Mouse (Mus musculus) spleen, adult 2 months (tissue): Measurements from ENCODE around the gene 4933427D14Rik. TPM values are rescaled to one million over a fixed set of nuclear protein-coding genes. Genes with fewer than 3 reads are reported as not detected.

ENCODE experiments used
- DNase-seq, 2 experiments: peaks; one replicate each; pipeline versions ENCODE4 v3.0.0 to v3.0.0-alpha.2; 2012 to 2021; ENCODE audit warnings: low spot score in 2 of 2, low read depth in 1 of 2
- H3K27ac ChIP-seq: fragments of 200-500 bp; 2 replicates; pipeline ENCODE4 v1.5.1; 2012; ENCODE audit warnings: low read length, inconsistent platforms; ENCODE audit not compliant: insufficient read depth
- H3K27me3 ChIP-seq: fragments of 200-500 bp; 2 replicates; pipeline ENCODE4 v1.6.1; 2012; ENCODE audit warnings: mild to moderate bottlenecking, moderate library complexity, low read length, inconsistent platforms; ENCODE audit not compliant: control insufficient read depth, insufficient read depth
- H3K36me3 ChIP-seq: fragments of 200-500 bp; 2 replicates; pipeline ENCODE4 v1.6.1; 2012; ENCODE audit warnings: mild to moderate bottlenecking, low read length, inconsistent platforms; ENCODE audit not compliant: control insufficient read depth, insufficient read depth
- H3K4me1 ChIP-seq: fragments of 200-500 bp; 2 replicates; pipeline ENCODE4 v1.6.1; 2011; ENCODE audit warnings: inconsistent platforms; ENCODE audit not compliant: control insufficient read depth, insufficient read depth, insufficient read length
- H3K4me3 ChIP-seq: fragments of 200-500 bp; 2 replicates; pipeline ENCODE4 v1.5.1; 2011; ENCODE audit warnings: mild to moderate bottlenecking, inconsistent platforms; ENCODE audit not compliant: insufficient read depth, insufficient read length; ENCODE audit errors: extremely low read depth
- CTCF ChIP-seq: fragments of 200-500 bp; IDR thresholded peaks from 2 replicates; pipeline ENCODE4 v1.5.1; 2011; ENCODE audit warnings: mild to moderate bottlenecking, inconsistent platforms; ENCODE audit not compliant: insufficient read depth, insufficient read length, insufficient replicate concordance; ENCODE audit errors: extremely low read depth
- POLR2A ChIP-seq: fragments of 200-500 bp; IDR thresholded peaks from 2 replicates; pipeline ENCODE4 v1.6.1; 2011; ENCODE audit warnings: low read depth, low read length, inconsistent platforms
- WGBS: fragments of 180-500 bp; shearing (Covaris S2); methylation state at CpG from one replicate; pipeline ENCODE4 v1.1.7; 2018; 5-methylcytosine and 5-hydroxymethylcytosine counted together
- polyA plus RNA-seq: library from polyadenylated mRNA; depleted of rRNA; stranded (reverse); fragments of >200 nt; gene quantifications from 2 replicates; pipeline ENCODE4 v1.2.3, GENCODE M21; 2012; rRNA removed

The 4933427D14Rik gene
- polyA plus RNA-seq = 3.5 and 3.6 TPM in 2 replicates

DNA sequence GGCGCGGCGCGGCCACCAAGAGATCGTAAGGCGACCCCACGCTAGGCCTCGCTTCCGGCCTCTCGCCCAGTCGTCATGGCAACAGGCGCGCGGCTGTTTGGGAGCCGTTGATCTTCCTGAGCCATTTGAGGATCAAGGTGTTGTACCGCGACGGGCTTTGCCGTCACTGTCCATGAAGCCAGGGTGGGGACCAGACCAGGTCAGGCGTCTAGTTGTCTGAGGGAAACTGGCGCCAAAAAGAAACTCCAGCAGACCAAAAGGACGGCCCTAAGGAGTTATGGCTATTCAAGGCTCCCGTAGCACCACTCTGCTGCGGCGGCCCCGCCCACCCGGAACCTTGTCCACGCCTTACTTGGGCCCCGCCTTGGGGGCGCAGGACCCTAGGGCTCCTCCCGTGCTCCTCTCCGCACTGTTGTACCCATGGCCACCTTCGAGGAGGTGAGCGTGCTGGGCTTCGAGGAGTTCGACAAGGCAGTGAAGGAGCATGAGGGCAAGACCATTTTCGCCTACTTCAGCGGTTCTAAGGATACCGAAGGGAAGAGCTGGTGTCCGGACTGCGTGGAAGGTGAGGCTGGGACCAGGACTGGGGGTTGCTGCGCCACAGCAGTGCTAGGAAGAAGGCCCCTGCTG, at the start of gene 4933427D14Rik, which contains the start of gene Txndc17:
Gene 4933427D14Rik, minus strand, starts transcription at position 256 of the 630 bp plus-strand sequence.
Gene Txndc17, plus strand, starts transcription at position 344 of the 630 bp plus-strand sequence.
- Histone ChIP-seq H3K27ac (peak within 1 kb of the TSS; percentile 8; the same call in 1 of the 2 replicates), H3K4me1 (no peaks in the 10 kb centered on the region; the same call in 1 of the 2 replicates), H3K4me3 (peak within 1 kb of the TSS; percentile 81), H3K36me3 (peaks cover 3% of the 10 kb centered on the region; the same call in 1 of the 2 replicates), H3K27me3 (no peaks in the 10 kb centered on the region)
- peak; percentile 43 to 84 for DNase-seq
- no peak for TF ChIP-seq CTCF
- peak; percentile 38; the same call in 1 of the 2 replicates for TF ChIP-seq POLR2A
- under 1% methylated on average over 42 of the region's 42 CpGs for WGBS

DNA sequence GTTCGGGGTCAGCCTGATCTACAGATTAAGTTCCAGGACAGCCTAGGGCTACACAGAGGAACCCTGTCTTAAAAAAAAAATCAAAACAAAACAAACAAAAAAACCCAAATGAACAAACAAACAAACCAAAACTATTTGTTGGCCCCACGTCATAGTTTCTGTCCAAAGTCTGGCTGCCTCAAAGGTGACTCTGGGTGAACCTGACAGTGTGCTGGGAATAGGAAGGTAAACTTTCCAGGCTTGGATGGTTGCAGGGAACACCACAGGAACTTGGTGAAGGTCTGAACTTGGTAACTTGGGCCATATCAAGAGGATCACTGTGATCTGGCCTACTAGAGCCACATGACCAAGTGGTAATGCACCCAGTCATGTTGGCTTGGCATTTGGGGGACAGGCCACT, 49.2 kb upstream of the 4933427D14Rik start:
- Histone ChIP-seq H3K27ac (no peak overlapping the region), H3K4me3 (no peak overlapping the region), H3K4me1 (no peaks in the 10 kb centered on the region), H3K36me3 (no peaks in the 10 kb centered on the region), H3K27me3 (no peaks in the 10 kb centered on the region)
- TF ChIP-seq POLR2A = no peak
- TF ChIP-seq CTCF = no peak
- WGBS = 85% methylated on average over 2 of the region's 2 CpGs
- no peak for DNase-seq

DNA sequence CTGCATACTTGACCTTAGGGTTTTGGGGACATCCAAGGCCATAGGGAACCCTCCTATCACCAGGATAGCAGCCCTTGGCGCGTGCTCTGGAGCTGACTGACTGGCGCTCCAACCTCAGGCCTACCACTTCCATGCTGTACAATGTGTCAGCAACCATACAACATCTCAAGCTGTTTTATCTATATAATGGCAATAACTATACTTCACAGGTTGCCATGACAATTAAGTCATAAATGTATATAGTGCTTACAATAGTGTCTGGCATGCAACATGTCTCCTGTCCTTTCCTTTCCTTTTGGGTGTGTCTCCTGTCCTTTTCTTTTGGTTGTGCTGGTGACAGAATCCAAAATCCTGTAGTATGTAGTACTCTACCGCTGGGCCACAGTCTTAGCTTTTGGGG, 48.4 kb upstream of the 4933427D14Rik start:
- H3K4me1 ChIP-seq = no peaks in the 10 kb centered on the region
- no peaks in the 10 kb centered on the region for H3K36me3 ChIP-seq
- H3K4me3 ChIP-seq = no peak overlapping the region
- H3K27me3 ChIP-seq = no peaks in the 10 kb centered on the region
- TF ChIP-seq CTCF (no peak), POLR2A (no peak)
- H3K27ac ChIP-seq = no peak overlapping the region
- WGBS = 93% methylated on average over 4 of the region's 4 CpGs
- no peak for DNase-seq

DNA sequence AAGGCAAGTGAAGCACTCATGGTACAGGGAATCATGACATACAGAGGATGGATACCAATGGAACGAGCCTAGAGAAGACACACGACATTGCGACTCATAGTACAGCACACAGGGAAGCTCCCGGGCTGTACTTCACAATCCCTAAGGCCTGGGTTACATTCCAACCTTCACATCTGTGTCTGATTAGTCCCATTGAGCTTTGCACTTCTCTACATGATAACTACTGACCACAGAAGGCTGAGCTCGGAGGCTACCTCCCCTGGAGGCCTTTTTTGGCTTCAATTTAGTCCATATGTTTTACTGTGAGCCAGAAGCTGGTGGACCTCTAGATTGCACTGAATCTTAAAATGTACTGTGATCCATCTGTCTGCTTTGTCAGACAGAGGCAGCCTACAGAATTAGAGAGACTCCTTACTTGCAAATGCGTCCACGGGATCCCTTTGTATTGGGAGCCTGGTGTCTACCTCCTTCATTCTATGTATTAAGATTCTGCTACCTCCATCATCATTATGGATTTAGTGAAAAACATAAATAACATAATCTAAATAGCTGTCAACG, 38.0 kb upstream of the 4933427D14Rik start:
- 89% methylated on average over 8 of the region's 8 CpGs for WGBS
- no peaks in the 10 kb centered on the region for H3K27me3 ChIP-seq
- no peak overlapping the region for H3K27ac ChIP-seq
- no peak for TF ChIP-seq CTCF
- TF ChIP-seq POLR2A = no peak
- no peaks in the 10 kb centered on the region for H3K36me3 ChIP-seq
- H3K4me1 ChIP-seq = no peaks in the 10 kb centered on the region
- no peak for DNase-seq
- H3K4me3 ChIP-seq = no peak overlapping the region

DNA sequence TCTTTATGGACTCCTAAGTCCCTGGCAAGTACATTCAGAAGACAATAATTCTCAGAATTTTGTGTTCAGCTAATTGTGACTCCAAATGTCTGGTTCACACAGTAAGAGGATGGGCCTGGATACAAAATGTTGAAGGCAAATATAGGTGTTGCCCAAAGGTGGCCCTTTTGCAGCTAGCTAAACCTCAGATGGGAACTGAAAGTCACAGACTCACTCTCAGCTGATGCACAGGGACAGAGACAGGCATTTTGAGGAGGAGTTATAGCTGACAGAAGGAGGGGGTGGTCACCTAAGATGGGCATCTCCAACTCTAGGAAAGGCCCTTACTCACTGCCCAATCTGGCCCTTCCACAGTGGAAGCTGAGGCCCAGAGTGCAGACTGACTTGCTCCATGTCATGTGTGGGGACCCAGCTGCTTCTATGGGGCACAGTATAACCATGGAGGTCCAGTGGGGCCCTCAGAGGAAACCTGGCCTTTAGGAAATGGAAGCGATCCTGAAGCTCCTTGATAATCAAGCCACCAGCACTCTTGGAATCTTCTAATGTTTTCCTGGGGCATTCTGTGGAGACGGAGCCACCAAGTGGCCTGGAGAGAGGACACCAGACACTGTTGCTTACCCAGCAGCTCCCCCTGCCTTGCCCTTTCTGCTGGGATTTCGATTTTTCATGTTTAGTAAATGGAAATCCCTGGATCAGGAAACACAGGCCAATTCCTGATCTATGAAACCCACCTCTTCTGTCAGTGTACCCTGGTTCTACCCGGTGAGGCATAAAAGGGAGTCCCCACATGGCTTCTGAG, 33.0 kb upstream of the 4933427D14Rik start:
- no peak for DNase-seq
- H3K36me3 ChIP-seq = no peaks in the 10 kb centered on the region
- TF ChIP-seq POLR2A (no peak), CTCF (no peak)
- H3K4me1 ChIP-seq = no peaks in the 10 kb centered on the region
- H3K27ac ChIP-seq = no peak overlapping the region
- 70% methylated on average over 4 of the region's 4 CpGs for WGBS
- H3K27me3 ChIP-seq = no peaks in the 10 kb centered on the region
- no peak overlapping the region for H3K4me3 ChIP-seq

DNA sequence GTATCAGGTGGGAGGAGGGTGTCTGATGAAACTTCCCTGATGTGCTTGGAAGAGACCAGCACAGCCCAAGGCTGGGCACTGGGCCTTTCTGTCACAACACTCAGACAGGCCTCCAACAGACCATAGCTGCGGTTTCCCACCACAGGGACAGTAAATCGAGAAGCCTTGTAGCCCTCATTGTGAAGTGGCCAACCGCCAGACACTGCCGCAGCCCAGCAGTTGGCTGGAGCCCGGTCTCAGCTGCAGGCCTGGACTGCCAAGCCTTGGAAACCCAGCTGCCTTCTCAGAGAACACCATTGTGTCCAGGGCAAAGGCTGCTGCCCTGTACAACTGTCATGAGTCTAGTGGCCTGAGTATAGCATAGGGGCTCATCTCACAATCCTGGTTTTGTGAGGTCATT, 26.8 kb upstream of the 4933427D14Rik start:
- no peak overlapping the region for H3K4me3 ChIP-seq
- no peak for DNase-seq
- no peak for TF ChIP-seq CTCF
- no peak for TF ChIP-seq POLR2A
- no peaks in the 10 kb centered on the region for H3K36me3 ChIP-seq
- WGBS = 72% methylated on average over 5 of the region's 5 CpGs
- H3K27ac ChIP-seq = no peak overlapping the region
- H3K4me1 ChIP-seq = no peaks in the 10 kb centered on the region
- H3K27me3 ChIP-seq = no peaks in the 10 kb centered on the region
